Mouse (Mus musculus) liver, adult (tissue): ENCODE measurements at regions not wholly inside any gene's neighbourhood (a gene's known extent, or its start where the extent isn't known, plus 50 kb on each side); places are given as distances from the start of the nearest gene placed in this dataset.

Source experiments
- GATA4 ChIP-seq: IDR thresholded peaks from 2 replicates; pipeline ENCODE4 v1.6.1; 2014; ENCODE audit warnings: mild to moderate bottlenecking, low read length; ENCODE audit not compliant: insufficient replicate concordance

- TF ChIP-seq GATA4: no peak
Measured at GRCm38 (mm10) chr12:110170496-110170895, 108.4 kb upstream of the Dio3 start.

DNA sequence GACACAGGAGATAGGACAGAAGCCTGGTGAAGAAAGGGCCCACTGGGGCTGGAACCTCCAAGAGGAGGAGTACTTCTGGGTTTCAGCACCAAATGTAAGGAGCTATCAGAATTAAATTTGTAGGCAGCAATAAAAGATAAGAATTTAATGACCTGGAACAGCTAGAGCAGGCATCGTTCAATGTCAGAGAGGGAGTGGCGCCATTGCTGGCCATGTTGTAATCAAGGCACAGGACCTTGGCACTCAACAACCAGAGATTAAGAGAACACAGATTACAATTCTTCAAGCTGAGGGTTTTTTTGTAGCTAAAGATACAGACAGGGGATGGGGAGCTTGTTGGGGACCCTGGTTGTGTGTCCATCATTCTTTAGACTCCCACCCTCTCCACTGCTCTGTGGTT, 101.0 kb upstream of the Dio3 start:
- no peak for TF ChIP-seq GATA4

- TF ChIP-seq GATA4: no peak
Measured at GRCm38 (mm10) chr12:110183473-110183872, 95.4 kb upstream of the Dio3 start.

DNA sequence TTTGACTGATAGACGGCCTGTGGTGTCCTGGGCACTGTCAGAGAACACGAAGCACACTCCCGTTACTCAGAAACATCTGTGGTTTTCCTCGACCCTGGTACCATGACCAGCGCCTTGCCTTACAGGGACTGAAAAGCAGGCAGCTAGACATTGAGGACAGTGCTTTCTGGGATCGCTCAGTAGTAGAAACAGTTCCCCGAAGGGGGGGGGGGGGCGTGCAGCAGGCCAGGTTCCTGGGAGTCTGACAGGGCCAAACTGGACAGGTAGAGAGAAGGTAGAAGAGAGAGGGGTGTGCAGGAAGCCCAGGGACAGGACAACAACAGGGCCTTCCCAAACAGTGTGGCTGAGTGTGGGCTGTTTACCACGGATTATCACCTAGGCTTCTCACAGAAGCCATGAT, 93.5 kb upstream of the Dio3 start:
- no peak for TF ChIP-seq GATA4

- no peak for TF ChIP-seq GATA4
Measured at GRCm38 (mm10) chr12:110186381-110186780, 92.5 kb upstream of the Dio3 start.

DNA sequence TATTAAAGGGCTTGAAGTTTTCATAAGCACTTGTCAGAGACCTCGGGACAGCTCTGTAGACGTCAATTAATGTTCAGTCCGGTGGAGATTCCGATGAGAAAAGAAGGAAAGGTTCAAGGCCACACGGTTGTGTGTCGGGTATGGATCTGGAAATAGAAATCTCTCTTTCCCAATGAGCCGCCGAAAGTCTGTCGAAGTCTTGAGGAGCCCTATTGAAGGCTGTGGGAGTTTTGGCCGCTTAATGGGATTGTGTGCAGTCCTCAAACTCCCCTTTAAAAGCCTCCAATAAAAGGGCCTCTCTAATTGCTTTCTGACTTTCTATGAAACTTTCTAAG, 92.0 kb upstream of the Dio3 start:
- TF ChIP-seq GATA4: no peak

- TF ChIP-seq GATA4: no peak
Measured at GRCm38 (mm10) chr12:110187246-110188135, 91.4 kb upstream of the Dio3 start.

GRCm38 (mm10) chr12:110188136-110188631, 90.7 kb upstream of the Dio3 start:
- TF ChIP-seq GATA4: no peak

DNA sequence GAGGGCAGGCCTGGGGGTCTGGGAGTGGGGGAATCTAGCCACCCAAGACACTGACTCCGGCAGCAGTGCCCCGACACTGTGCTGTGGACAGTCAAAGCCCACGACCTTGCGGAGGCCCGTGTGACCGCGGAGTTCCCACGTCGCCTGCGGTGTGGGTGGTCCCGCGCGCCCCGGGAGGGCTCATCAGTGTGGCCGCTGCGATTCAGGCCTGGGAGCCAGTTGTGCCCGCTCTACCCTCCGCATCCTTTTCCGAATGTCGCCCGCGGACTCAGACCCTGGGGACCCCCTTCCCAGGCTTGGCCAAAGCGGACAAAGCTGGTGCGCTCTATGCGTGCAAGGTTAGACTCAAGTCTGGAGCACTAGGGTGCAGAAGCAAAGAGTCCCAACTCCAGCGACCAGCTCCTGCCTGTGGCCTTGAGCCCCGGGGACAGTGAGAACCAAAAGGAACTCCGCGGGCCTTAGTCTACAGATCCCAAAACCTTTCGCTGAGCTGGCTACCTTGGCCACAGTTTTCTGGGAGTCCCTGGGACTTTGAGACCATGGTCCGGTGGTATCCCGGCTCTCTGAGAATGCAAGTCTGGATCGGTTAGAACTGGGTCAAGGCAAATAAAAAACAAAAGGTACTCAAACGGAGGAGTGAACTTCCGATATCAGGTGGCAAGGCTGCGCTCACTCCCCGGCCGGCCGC, 90.1 kb upstream of the Dio3 start:
- no peak for TF ChIP-seq GATA4

GRCm38 (mm10) chr12:110189329-110189642, 89.6 kb upstream of the Dio3 start:
- no peak for TF ChIP-seq GATA4

DNA sequence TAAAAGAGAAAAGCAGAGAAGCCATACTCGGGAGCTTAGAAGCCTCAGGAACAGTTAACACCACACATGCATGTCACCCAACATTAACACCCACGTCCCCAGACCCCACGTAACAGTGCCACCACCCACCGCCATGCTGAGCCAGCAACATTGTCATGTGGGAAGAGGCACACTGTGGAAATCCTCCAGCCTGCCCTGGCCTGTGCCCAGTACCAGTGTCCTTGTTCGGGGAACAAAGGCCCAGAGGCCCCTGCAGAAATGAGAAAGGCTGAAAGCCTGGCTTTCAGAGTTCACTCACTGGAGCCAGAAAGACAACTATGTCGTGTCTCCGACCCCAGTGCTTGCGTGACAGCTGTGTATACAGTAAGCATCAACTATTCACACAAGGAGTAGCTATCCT, 86.7 kb upstream of the Dio3 start:
- TF ChIP-seq GATA4: no peak

DNA sequence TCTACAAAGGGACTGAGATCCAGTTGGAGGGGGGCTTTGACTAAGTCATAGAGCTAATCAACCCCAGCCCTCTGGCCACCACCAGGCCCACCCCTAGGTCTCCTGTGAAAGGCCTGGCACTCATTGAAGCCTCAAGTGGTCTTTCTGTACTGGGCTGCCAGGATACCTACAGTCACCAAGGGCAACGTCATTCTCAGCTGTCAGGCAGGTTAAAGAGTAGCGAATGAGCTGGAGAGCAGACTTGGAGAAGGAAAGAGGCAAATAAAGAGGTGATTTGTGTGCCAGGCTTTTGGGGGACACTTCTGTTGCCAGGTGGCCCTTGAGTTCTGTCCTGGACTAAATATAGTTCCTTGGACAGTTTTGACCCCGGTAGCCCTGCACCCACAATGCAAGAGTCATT, 81.5 kb upstream of the Dio3 start:
- TF ChIP-seq GATA4: no peak

- no peak for TF ChIP-seq GATA4
Measured at GRCm38 (mm10) chr12:110200471-110200870, 78.4 kb upstream of the Dio3 start.

GRCm38 (mm10) chr12:110200887-110201286, 78.0 kb upstream of the Dio3 start:
- TF ChIP-seq GATA4: no peak

DNA sequence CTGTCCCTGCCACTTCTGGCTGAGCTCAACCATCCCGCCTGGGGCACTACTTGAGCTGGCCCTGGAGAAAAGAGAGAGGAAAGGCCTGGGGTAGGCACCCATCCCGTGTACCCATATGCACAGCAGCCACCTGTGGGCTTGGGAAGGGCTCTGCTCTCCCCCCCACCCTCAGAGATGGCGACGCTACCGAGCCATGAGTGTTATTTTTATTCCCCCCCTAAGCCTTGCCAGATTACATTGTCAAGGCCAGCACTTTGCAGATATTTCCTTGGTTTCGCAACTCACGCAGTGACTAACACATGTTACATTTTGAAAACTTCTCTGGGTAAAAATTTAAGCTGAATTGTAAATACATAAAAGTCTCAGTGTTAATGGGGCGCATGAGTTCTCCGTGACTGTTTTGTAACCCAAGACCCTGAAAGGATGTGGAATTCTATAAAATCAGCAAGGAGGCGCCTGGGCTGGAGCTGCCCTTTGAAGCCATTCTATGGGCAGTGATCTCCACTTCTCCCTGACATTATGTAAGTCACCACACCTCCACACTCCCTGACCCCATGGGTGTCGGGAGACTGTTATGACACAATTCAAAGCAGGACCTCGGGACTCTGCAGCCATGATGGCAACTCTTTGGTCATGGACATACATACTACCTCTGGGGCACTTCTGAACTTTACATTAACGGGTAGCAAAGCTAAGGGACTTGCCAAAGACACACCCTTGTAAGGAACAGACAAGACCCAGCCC, 75.4 kb upstream of the Dio3 start:
- TF ChIP-seq GATA4: no peak
